Mouse (Mus musculus): Measurements from ENCODE around the gene Syt14. TPM values are rescaled to one million over a fixed set of nuclear protein-coding genes. Genes with fewer than 3 reads are reported as not detected.

Syt14 gene
- polyA plus RNA-seq, 1 experiment, result 14.7 TPM

GRCm38 (mm10) chr1:192984333-192984732, 51.2 kb downstream of the Syt14 start:
- Histone ChIP-seq H3K9ac (ENCODE audit: low read depth, poor library complexity, severe bottlenecking) (no peak overlapping the region), H3K4me3 (ENCODE audit: low read depth, low read length) (no peak overlapping the region), H3K36me3 (ENCODE audit: control insufficient read depth, insufficient read depth, low read length, poor library complexity, severe bottlenecking) (no peaks in the 10 kb centered on the region), H3K4me1 (ENCODE audit: control insufficient read depth, insufficient read depth, low read length) (no peaks in the 10 kb centered on the region), H3K27me3 (ENCODE audit: control insufficient read depth, insufficient read depth, low read length, poor library complexity, severe bottlenecking) (no peaks in the 10 kb centered on the region), H3K27ac (ENCODE audit: insufficient read depth, low read length) (no peak overlapping the region), H3K9me3 (replicated peaks; ENCODE audit: control insufficient read depth, insufficient read depth, low read length, poor library complexity, severe bottlenecking) (no peaks in the 10 kb centered on the region)
- TF ChIP-seq EP300 (IDR thresholded peaks at IDR 0.05; ENCODE audit: insufficient read depth, low read depth, low read length) (no peak), CTCF (IDR thresholded peaks at IDR 0.05; ENCODE audit: low read depth, low read length) (no peak)

GRCm38 (mm10) chr1:192981658-192982057, 53.9 kb downstream of the Syt14 start:
- Histone ChIP-seq H3K36me3 (ENCODE audit: control insufficient read depth, insufficient read depth, low read length, poor library complexity, severe bottlenecking) (no peaks in the 10 kb centered on the region), H3K4me1 (ENCODE audit: control insufficient read depth, insufficient read depth, low read length) (no peaks in the 10 kb centered on the region), H3K27me3 (ENCODE audit: control insufficient read depth, insufficient read depth, low read length, poor library complexity, severe bottlenecking) (no peaks in the 10 kb centered on the region), H3K4me3 (ENCODE audit: low read depth, low read length) (no peak overlapping the region), H3K9me3 (replicated peaks; ENCODE audit: control insufficient read depth, insufficient read depth, low read length, poor library complexity, severe bottlenecking) (no peaks in the 10 kb centered on the region), H3K27ac (ENCODE audit: insufficient read depth, low read length) (no peak overlapping the region), H3K9ac (ENCODE audit: low read depth, poor library complexity, severe bottlenecking) (no peak overlapping the region)
- TF ChIP-seq CTCF (IDR thresholded peaks at IDR 0.05; ENCODE audit: low read depth, low read length) (no peak), EP300 (IDR thresholded peaks at IDR 0.05; ENCODE audit: insufficient read depth, low read depth, low read length) (no peak), POLR2A (IDR thresholded peaks at IDR 0.05; ENCODE audit: insufficient read depth, low read length) (no peak)

GRCm38 (mm10) chr1:192981120-192981519, 54.5 kb downstream of the Syt14 start:
- no peak overlapping the region for H3K27ac ChIP-seq (ENCODE audit: insufficient read depth, low read length)
- no peaks in the 10 kb centered on the region for H3K4me1 ChIP-seq (ENCODE audit: control insufficient read depth, insufficient read depth, low read length)
- H3K9me3 ChIP-seq (replicated peaks; ENCODE audit: control insufficient read depth, insufficient read depth, low read length, poor library complexity, severe bottlenecking), result no peaks in the 10 kb centered on the region
- H3K27me3 ChIP-seq (ENCODE audit: control insufficient read depth, insufficient read depth, low read length, poor library complexity, severe bottlenecking), result no peaks in the 10 kb centered on the region
- no peak for TF ChIP-seq CTCF (IDR thresholded peaks at IDR 0.05; ENCODE audit: low read depth, low read length)
- H3K4me3 ChIP-seq (ENCODE audit: low read depth, low read length), result no peak overlapping the region
- H3K36me3 ChIP-seq (ENCODE audit: control insufficient read depth, insufficient read depth, low read length, poor library complexity, severe bottlenecking), result no peaks in the 10 kb centered on the region
- no peak overlapping the region for H3K9ac ChIP-seq (ENCODE audit: low read depth, poor library complexity, severe bottlenecking)

GRCm38 (mm10) chr1:192962323-192962722, 73.3 kb downstream of the Syt14 start:
- H3K27ac ChIP-seq (ENCODE audit: insufficient read depth, low read length), result no peak overlapping the region
- H3K4me1 ChIP-seq (ENCODE audit: control insufficient read depth, insufficient read depth, low read length), result no peaks in the 10 kb centered on the region
- no peaks in the 10 kb centered on the region for H3K27me3 ChIP-seq (ENCODE audit: control insufficient read depth, insufficient read depth, low read length, poor library complexity, severe bottlenecking)
- H3K9me3 ChIP-seq (replicated peaks; ENCODE audit: control insufficient read depth, insufficient read depth, low read length, poor library complexity, severe bottlenecking), result peaks cover 15% of the 10 kb centered on the region
- H3K9ac ChIP-seq (ENCODE audit: low read depth, poor library complexity, severe bottlenecking), result no peak overlapping the region
- H3K4me3 ChIP-seq (ENCODE audit: low read depth, low read length), result no peak overlapping the region
- H3K36me3 ChIP-seq (ENCODE audit: control insufficient read depth, insufficient read depth, low read length, poor library complexity, severe bottlenecking), result no peaks in the 10 kb centered on the region; the same call in 1 of the 2 replicates
- TF ChIP-seq POLR2A (IDR thresholded peaks at IDR 0.05; ENCODE audit: insufficient read depth, low read length) (no peak), CTCF (IDR thresholded peaks at IDR 0.05; ENCODE audit: low read depth, low read length) (no peak), EP300 (IDR thresholded peaks at IDR 0.05; ENCODE audit: insufficient read depth, low read depth, low read length) (no peak)

- H3K27ac ChIP-seq (ENCODE audit: insufficient read depth, low read length), result no peak overlapping the region
- H3K9ac ChIP-seq (ENCODE audit: low read depth, poor library complexity, severe bottlenecking), result no peak overlapping the region
- H3K4me3 ChIP-seq (ENCODE audit: low read depth, low read length), result no peak overlapping the region
- TF ChIP-seq CTCF (IDR thresholded peaks at IDR 0.05; ENCODE audit: low read depth, low read length) (no peak), POLR2A (IDR thresholded peaks at IDR 0.05; ENCODE audit: insufficient read depth, low read length) (no peak), EP300 (IDR thresholded peaks at IDR 0.05; ENCODE audit: insufficient read depth, low read depth, low read length) (no peak)
- H3K9me3 ChIP-seq (replicated peaks; ENCODE audit: control insufficient read depth, insufficient read depth, low read length, poor library complexity, severe bottlenecking), result peaks cover 6% of the 10 kb centered on the region; the same call in 1 of the 2 replicates
- no peaks in the 10 kb centered on the region for H3K36me3 ChIP-seq (ENCODE audit: control insufficient read depth, insufficient read depth, low read length, poor library complexity, severe bottlenecking)
- no peaks in the 10 kb centered on the region for H3K27me3 ChIP-seq (ENCODE audit: control insufficient read depth, insufficient read depth, low read length, poor library complexity, severe bottlenecking)
- no peaks in the 10 kb centered on the region for H3K4me1 ChIP-seq (ENCODE audit: control insufficient read depth, insufficient read depth, low read length)
These were observed 87.8 kb downstream of the Syt14 start for GRCm38 (mm10) chr1:192947839-192948173.

- no peaks in the 10 kb centered on the region for H3K36me3 ChIP-seq (ENCODE audit: control insufficient read depth, insufficient read depth, low read length, poor library complexity, severe bottlenecking)
- H3K9ac ChIP-seq (ENCODE audit: low read depth, poor library complexity, severe bottlenecking), result no peak overlapping the region
- no peaks in the 10 kb centered on the region for H3K4me1 ChIP-seq (ENCODE audit: control insufficient read depth, insufficient read depth, low read length)
- H3K27ac ChIP-seq (ENCODE audit: insufficient read depth, low read length), result no peak overlapping the region
- TF ChIP-seq CTCF (IDR thresholded peaks at IDR 0.05; ENCODE audit: low read depth, low read length) (no peak), EP300 (IDR thresholded peaks at IDR 0.05; ENCODE audit: insufficient read depth, low read depth, low read length) (no peak), POLR2A (IDR thresholded peaks at IDR 0.05; ENCODE audit: insufficient read depth, low read length) (no peak)
- H3K9me3 ChIP-seq (replicated peaks; ENCODE audit: control insufficient read depth, insufficient read depth, low read length, poor library complexity, severe bottlenecking), result peaks cover 2% of the 10 kb centered on the region; the same call in 1 of the 2 replicates
- H3K4me3 ChIP-seq (ENCODE audit: low read depth, low read length), result no peak overlapping the region
- no peaks in the 10 kb centered on the region for H3K27me3 ChIP-seq (ENCODE audit: control insufficient read depth, insufficient read depth, low read length, poor library complexity, severe bottlenecking)
These were observed 88.3 kb downstream of the Syt14 start for GRCm38 (mm10) chr1:192947170-192947838.
